Mouse (Mus musculus) liver, adult 2 months (tissue): ENCODE measurements at regions not wholly inside any gene's neighbourhood (a gene's known extent, or its start where the extent isn't known, plus 50 kb on each side); places are given as distances from the start of the nearest gene placed in this dataset.

Source experiments
- DNase-seq: peaks from one replicate; pipeline ENCODE4 v3.0.0-alpha.2; 2011; ENCODE audit warnings: low read depth, low spot score; ENCODE audit errors: extremely low read depth
- H3K27ac ChIP-seq: fragments of 200-500 bp; replicated peaks from 2 replicates; pipeline ENCODE4 v1.5.1; 2012; ENCODE audit warnings: low read depth, mild to moderate bottlenecking, control low read depth, inconsistent platforms, low read length; ENCODE audit not compliant: insufficient read depth
- H3K27me3 ChIP-seq: fragments of 200-500 bp; 2 replicates; pipeline ENCODE4 v1.6.1; 2012; ENCODE audit warnings: mild to moderate bottlenecking, moderate library complexity, low read length, inconsistent platforms; ENCODE audit not compliant: control insufficient read depth, insufficient read depth
- H3K36me3 ChIP-seq: fragments of 200-500 bp; 2 replicates; pipeline ENCODE4 v1.6.1; 2012; ENCODE audit warnings: low read length, inconsistent platforms; ENCODE audit not compliant: control insufficient read depth, insufficient read depth
- H3K4me1 ChIP-seq: fragments of 200-500 bp; 2 replicates; pipeline ENCODE4 v1.6.1; 2011; ENCODE audit warnings: low read length; ENCODE audit not compliant: control insufficient read depth, insufficient read depth
- H3K4me3 ChIP-seq: fragments of 200-500 bp; 2 replicates; pipeline ENCODE4 v1.5.1; 2011; ENCODE audit warnings: low read depth, mild to moderate bottlenecking, control low read depth, low read length, moderate library complexity; ENCODE audit not compliant: insufficient read depth
- H3K79me2 ChIP-seq: fragments of 200-500 bp; 2 replicates; pipeline ENCODE4 v1.6.1; 2012; ENCODE audit warnings: inconsistent platforms, mild to moderate bottlenecking, low read length, moderate library complexity; ENCODE audit not compliant: control insufficient read depth, insufficient read depth
- H3K9ac ChIP-seq: fragments of 200-500 bp; 2 replicates; pipeline ENCODE4 v1.6.1; 2012; ENCODE audit warnings: low read depth, mild to moderate bottlenecking, control low read depth, inconsistent platforms, low read length
- CTCF ChIP-seq: fragments of 200-500 bp; IDR thresholded peaks from 2 replicates; pipeline ENCODE4 v1.5.1; 2011; ENCODE audit warnings: low read depth, low read length, control low read depth
- POLR2A ChIP-seq: fragments of 200-500 bp; IDR thresholded peaks from 2 replicates; pipeline ENCODE4 v1.6.1; 2011; ENCODE audit warnings: low read length, control low read depth; ENCODE audit not compliant: insufficient read depth; ENCODE audit errors: extremely low read depth
- WGBS: fragments of 180-500 bp; shearing (Covaris S2); methylation state at CpG from one replicate; pipeline ENCODE4 v1.1.7; 2018; 5-methylcytosine and 5-hydroxymethylcytosine counted together

- Histone ChIP-seq H3K9ac (no peak overlapping the region), H3K4me1 (no peaks in the 10 kb centered on the region), H3K27me3 (no peaks in the 10 kb centered on the region), H3K36me3 (no peaks in the 10 kb centered on the region), H3K79me2 (no peaks in the 10 kb centered on the region), H3K4me3 (no peak overlapping the region), H3K27ac (no peak overlapping the region)
- DNase-seq, result no peak
- 83% methylated on average over 1 of the region's 1 CpGs for WGBS
- TF ChIP-seq CTCF (no peak), POLR2A (no peak)
These were observed 360.7 kb downstream of the Dync2h1 start for GRCm38 (mm10) chr9:6823536-6823935.

GRCm38 (mm10) chr9:6776671-6777070, 407.6 kb downstream of the Dync2h1 start:
- no peak overlapping the region for H3K27ac ChIP-seq
- TF ChIP-seq POLR2A, result no peak
- H3K27me3 ChIP-seq, result no peaks in the 10 kb centered on the region
- WGBS, result 47% methylated on average over 2 of the region's 2 CpGs
- no peaks in the 10 kb centered on the region for H3K4me1 ChIP-seq
- no peaks in the 10 kb centered on the region for H3K79me2 ChIP-seq
- H3K36me3 ChIP-seq, result no peaks in the 10 kb centered on the region
- no peak overlapping the region for H3K4me3 ChIP-seq
- no peak overlapping the region for H3K9ac ChIP-seq
- DNase-seq, result no peak

GRCm38 (mm10) chr9:6741478-6741877, 442.8 kb downstream of the Dync2h1 start:
- no peaks in the 10 kb centered on the region for H3K4me1 ChIP-seq
- TF ChIP-seq CTCF (no peak), POLR2A (no peak)
- H3K4me3 ChIP-seq, result no peak overlapping the region
- H3K79me2 ChIP-seq, result no peaks in the 10 kb centered on the region
- H3K9ac ChIP-seq, result no peak overlapping the region
- 90% methylated on average over 1 of the region's 1 CpGs for WGBS
- no peak for DNase-seq
- H3K27me3 ChIP-seq, result no peaks in the 10 kb centered on the region
- no peak overlapping the region for H3K27ac ChIP-seq
- no peaks in the 10 kb centered on the region for H3K36me3 ChIP-seq

- no peak overlapping the region for H3K9ac ChIP-seq
- no peak overlapping the region for H3K4me3 ChIP-seq
- no peaks in the 10 kb centered on the region for H3K79me2 ChIP-seq
- WGBS, result 60% methylated on average over 1 of the region's 1 CpGs
- H3K27ac ChIP-seq, result no peak overlapping the region
- H3K36me3 ChIP-seq, result no peaks in the 10 kb centered on the region
- TF ChIP-seq CTCF (no peak), POLR2A (no peak)
- no peak for DNase-seq
- H3K4me1 ChIP-seq, result no peaks in the 10 kb centered on the region
- no peaks in the 10 kb centered on the region for H3K27me3 ChIP-seq
These were observed 447.8 kb downstream of the Dync2h1 start for GRCm38 (mm10) chr9:6736411-6736810.

GRCm38 (mm10) chr9:6726411-6726810, 456.8 kb upstream of the Ddi1 start:
- no peak overlapping the region for H3K9ac ChIP-seq
- DNase-seq, result no peak
- no peaks in the 10 kb centered on the region for H3K79me2 ChIP-seq
- H3K36me3 ChIP-seq, result no peaks in the 10 kb centered on the region
- no peak overlapping the region for H3K4me3 ChIP-seq
- no peaks in the 10 kb centered on the region for H3K4me1 ChIP-seq
- no peak for TF ChIP-seq CTCF
- no peak for TF ChIP-seq POLR2A
- no peak overlapping the region for H3K27ac ChIP-seq
- no peaks in the 10 kb centered on the region for H3K27me3 ChIP-seq
- WGBS, result 50% methylated on average over 1 of the region's 1 CpGs

- H3K4me3 ChIP-seq, result no peak overlapping the region
- no peaks in the 10 kb centered on the region for H3K27me3 ChIP-seq
- no peak for DNase-seq
- H3K27ac ChIP-seq, result no peak overlapping the region
- H3K9ac ChIP-seq, result no peak overlapping the region
- H3K79me2 ChIP-seq, result no peaks in the 10 kb centered on the region
- no peaks in the 10 kb centered on the region for H3K4me1 ChIP-seq
- TF ChIP-seq CTCF (no peak), POLR2A (no peak)
- 77% methylated on average over 3 of the region's 3 CpGs for WGBS
- no peaks in the 10 kb centered on the region for H3K36me3 ChIP-seq
These were observed 407.6 kb upstream of the Ddi1 start for GRCm38 (mm10) chr9:6677225-6677718.
